Mouse (Mus musculus): ENCODE measurements around the gene Ube2e2. TPM values are rescaled to one million over a fixed set of nuclear protein-coding genes. Genes with fewer than 3 reads are reported as not detected.
"Not testable (repeated sequence)": the region's sequence is repeated elsewhere in the genome, so short reads cannot be mapped to it uniquely, and the experiment has no call there.

The Ube2e2 gene
- polyA plus RNA-seq, 1 experiment = 43.2 TPM

DNA sequence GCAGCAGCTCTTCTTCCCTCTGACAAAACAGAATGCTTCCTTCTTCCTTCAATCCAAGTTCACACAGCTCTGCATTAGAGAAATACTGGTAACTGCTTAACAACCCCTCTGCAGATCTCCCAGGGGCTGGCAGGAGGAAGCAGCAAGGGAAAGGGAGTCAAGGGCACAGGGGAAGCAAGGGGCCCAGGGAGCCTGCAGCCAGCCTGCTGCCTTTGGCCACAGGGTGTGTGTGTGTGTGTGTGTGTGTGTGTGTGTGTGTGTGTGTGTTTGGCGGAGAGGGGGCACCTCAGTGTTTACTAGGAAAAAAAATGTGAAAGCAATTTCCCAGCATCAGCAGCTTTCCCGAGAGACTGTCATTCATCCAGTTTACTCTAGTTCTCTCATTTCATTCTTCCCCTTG, 319.3 kb downstream of the Ube2e2 start:
- H3K27me3 ChIP-seq (ENCODE audit: control insufficient read depth, insufficient read depth, low read length) = no peaks in the 10 kb centered on the region
- H3K27ac ChIP-seq (ENCODE audit: insufficient read depth, low read length) = no peak overlapping the region
- H3K4me1 ChIP-seq (ENCODE audit: control insufficient read depth, insufficient read depth, insufficient read length) = no peaks in the 10 kb centered on the region
- no peaks in the 10 kb centered on the region for H3K36me3 ChIP-seq (ENCODE audit: control insufficient read depth, insufficient read depth, low read length)
- no peak overlapping the region for H3K4me3 ChIP-seq (ENCODE audit: extremely low read depth, insufficient read depth, insufficient read length)
- WGBS = 73% methylated on average over 2 of the region's 2 CpGs
- TF ChIP-seq POLR2A (IDR thresholded peaks at IDR 0.05; ENCODE audit: low read depth, low read length) (no peak), CTCF (IDR thresholded peaks at IDR 0.05; ENCODE audit: extremely low read depth, insufficient read depth, insufficient read length, insufficient replicate concordance) (no peak)
- no peak for DNase-seq (ENCODE audit: low read depth in 1 of 2, low spot score in 2 of 2)

DNA sequence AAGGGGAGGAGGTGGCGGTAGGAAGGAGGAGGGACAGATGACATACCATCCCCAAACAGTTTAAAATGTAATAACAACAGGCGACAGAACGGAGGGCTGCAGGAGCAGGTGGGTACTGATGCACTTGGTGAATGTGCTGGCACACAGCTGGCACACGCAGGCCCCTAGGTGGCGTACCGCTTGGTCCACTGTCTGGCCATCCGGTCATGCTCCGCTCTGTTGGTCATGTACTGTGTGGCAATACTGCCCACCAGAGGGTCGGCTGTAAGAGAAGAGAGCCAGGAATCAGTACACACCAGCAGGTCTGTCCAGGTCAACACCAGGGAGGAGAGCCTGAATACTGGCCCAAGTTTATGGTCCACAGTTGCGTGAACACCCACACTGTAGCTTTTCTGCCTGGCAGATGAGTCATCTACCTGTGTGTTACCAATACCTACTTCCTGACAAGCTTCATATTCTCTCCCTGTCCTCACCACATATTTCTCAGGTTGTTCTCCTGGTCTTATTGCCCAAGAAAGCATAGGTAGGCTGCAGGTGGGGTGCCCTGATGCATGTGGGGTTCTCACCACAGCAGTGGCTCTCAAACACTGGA, 319.8 kb downstream of the Ube2e2 start:
- 90% methylated on average over 10 of the region's 10 CpGs for WGBS
- Histone ChIP-seq H3K36me3 (ENCODE audit: control insufficient read depth, insufficient read depth, low read length) (no peaks in the 10 kb centered on the region), H3K4me3 (ENCODE audit: extremely low read depth, insufficient read depth, insufficient read length) (no peak overlapping the region), H3K27me3 (ENCODE audit: control insufficient read depth, insufficient read depth, low read length) (no peaks in the 10 kb centered on the region), H3K27ac (ENCODE audit: insufficient read depth, low read length) (no peak overlapping the region), H3K4me1 (ENCODE audit: control insufficient read depth, insufficient read depth, insufficient read length) (no peaks in the 10 kb centered on the region)
- no peak for DNase-seq (ENCODE audit: low read depth in 1 of 2, low spot score in 2 of 2)
- TF ChIP-seq CTCF (IDR thresholded peaks at IDR 0.05; ENCODE audit: extremely low read depth, insufficient read depth, insufficient read length, insufficient replicate concordance) (no peak), POLR2A (IDR thresholded peaks at IDR 0.05; ENCODE audit: low read depth, low read length) (no peak)

DNA sequence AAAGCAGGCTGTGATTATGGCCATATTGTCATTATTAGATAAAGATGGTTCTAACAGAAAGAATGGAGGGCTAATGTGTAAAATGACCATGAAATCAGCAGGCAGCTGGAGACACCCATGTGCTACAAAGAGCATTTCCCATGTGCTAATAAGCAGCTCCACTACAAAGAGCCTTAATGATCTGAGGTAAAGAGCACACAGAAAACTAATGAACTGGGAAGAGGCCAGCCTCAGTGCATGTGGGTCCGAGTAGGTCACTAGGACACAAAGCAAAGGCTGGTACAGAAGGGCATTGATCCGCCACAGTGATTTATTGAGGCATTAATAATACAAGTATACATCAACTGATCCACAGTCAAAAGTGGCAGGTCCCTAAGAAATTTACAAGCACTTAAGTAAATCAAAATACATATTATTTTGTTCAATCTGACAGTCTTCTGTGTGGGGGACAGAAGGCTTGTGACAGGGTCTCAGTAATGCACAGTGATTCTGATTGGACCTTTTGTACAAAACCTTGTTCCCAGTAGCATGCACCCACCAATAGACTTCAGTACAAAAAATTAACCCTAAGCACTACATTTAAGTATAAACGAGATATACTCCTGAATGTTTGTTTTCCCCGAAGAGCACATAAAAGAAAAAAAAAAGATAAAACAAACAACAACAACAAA, 320.6 kb downstream of the Ube2e2 start:
- Histone ChIP-seq H3K4me1 (ENCODE audit: control insufficient read depth, insufficient read depth, insufficient read length) (no peaks in the 10 kb centered on the region), H3K27me3 (ENCODE audit: control insufficient read depth, insufficient read depth, low read length) (no peaks in the 10 kb centered on the region), H3K27ac (ENCODE audit: insufficient read depth, low read length) (no peak overlapping the region), H3K4me3 (ENCODE audit: extremely low read depth, insufficient read depth, insufficient read length) (no peak overlapping the region), H3K36me3 (ENCODE audit: control insufficient read depth, insufficient read depth, low read length) (no peaks in the 10 kb centered on the region)
- 89% methylated on average over 4 of the region's 4 CpGs for WGBS
- no peak for DNase-seq (ENCODE audit: low read depth in 1 of 2, low spot score in 2 of 2)
- TF ChIP-seq POLR2A (IDR thresholded peaks at IDR 0.05; ENCODE audit: low read depth, low read length) = no peak
- no peak for TF ChIP-seq CTCF (IDR thresholded peaks at IDR 0.05; ENCODE audit: extremely low read depth, insufficient read depth, insufficient read length, insufficient replicate concordance)

DNA sequence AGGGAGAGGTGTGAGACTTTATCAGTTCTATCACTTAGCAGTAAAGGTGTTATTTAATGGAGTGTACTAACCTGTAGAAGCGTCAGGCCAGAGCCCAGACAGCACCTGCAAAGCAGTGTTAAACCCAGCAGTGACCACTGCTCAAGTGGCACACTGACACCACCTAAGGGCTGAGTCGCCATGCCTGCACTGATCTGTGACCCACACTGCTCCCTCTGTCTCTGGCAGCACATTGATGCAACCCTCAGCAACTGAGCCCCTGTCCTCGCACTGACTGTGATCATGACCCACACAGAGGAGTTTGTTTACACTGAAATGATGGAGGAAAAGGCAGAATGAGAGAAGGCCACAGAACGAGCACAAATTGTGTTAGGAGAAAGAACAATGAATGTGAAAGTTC, 321.2 kb downstream of the Ube2e2 start:
- H3K4me3 ChIP-seq (ENCODE audit: extremely low read depth, insufficient read depth, insufficient read length) = no peak overlapping the region
- WGBS = 83% methylated on average over 4 of the region's 4 CpGs
- no peak for TF ChIP-seq CTCF (IDR thresholded peaks at IDR 0.05; ENCODE audit: extremely low read depth, insufficient read depth, insufficient read length, insufficient replicate concordance)
- no peak for TF ChIP-seq POLR2A (IDR thresholded peaks at IDR 0.05; ENCODE audit: low read depth, low read length)

DNA sequence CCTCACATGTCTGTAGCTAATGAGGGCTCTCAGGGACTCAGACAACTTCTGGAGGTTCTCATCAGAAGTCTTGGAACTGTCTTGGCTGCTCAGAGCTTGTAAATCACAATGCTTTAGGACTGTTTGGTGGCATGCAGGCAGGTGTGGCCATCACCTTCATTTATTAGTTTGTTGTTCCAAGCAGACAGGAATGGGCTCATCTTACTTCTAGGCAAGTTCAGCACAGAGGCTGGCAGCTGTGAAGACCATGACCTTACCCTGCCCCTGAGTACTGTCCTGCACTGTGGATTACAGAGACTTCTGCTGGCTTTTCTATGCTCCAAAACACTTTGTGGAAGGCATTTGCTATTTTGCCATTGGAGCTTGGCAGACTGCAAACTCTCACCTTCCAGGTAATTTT, 324.5 kb downstream of the Ube2e2 start:
- Histone ChIP-seq H3K27me3 (ENCODE audit: control insufficient read depth, insufficient read depth, low read length) (no peaks in the 10 kb centered on the region), H3K27ac (ENCODE audit: insufficient read depth, low read length) (no peak overlapping the region), H3K4me1 (ENCODE audit: control insufficient read depth, insufficient read depth, insufficient read length) (no peaks in the 10 kb centered on the region), H3K4me3 (ENCODE audit: extremely low read depth, insufficient read depth, insufficient read length) (no peak overlapping the region), H3K36me3 (ENCODE audit: control insufficient read depth, insufficient read depth, low read length) (no peaks in the 10 kb centered on the region)
- DNase-seq (ENCODE audit: low read depth in 1 of 2, low spot score in 2 of 2) = no peak
- TF ChIP-seq CTCF (IDR thresholded peaks at IDR 0.05; ENCODE audit: extremely low read depth, insufficient read depth, insufficient read length, insufficient replicate concordance) = no peak
- no peak for TF ChIP-seq POLR2A (IDR thresholded peaks at IDR 0.05; ENCODE audit: low read depth, low read length)

More for the DNA sequence above, 321.2 kb downstream of the Ube2e2 start:
- Histone ChIP-seq H3K27me3 (ENCODE audit: control insufficient read depth, insufficient read depth, low read length) (no peaks in the 10 kb centered on the region), H3K36me3 (ENCODE audit: control insufficient read depth, insufficient read depth, low read length) (no peaks in the 10 kb centered on the region), H3K27ac (ENCODE audit: insufficient read depth, low read length) (no peak overlapping the region), H3K4me1 (ENCODE audit: control insufficient read depth, insufficient read depth, insufficient read length) (no peaks in the 10 kb centered on the region)
- no peak for DNase-seq (ENCODE audit: low read depth in 1 of 2, low spot score in 2 of 2)

DNA sequence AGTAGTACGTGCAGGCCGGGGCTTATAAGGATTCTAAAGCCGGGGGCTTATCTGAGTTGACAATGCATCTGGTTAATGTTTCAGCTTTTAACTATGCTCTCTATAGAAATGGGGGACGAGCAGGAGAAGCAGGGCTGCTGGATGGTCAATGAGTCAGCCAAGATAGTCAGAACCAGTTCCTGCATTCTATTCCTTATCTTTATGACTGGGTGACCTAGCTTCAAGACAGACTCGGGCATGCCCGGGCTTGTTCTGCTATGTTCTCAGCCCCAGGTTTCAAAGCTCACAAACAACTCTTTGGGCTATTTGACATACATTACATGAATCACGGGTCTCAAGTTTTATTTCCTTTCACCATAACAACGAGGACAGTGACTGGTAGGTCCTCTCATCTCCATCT, 329.1 kb downstream of the Ube2e2 start:
- DNase-seq (ENCODE audit: low read depth in 1 of 2, low spot score in 2 of 2); H3K4me1 ChIP-seq (ENCODE audit: control insufficient read depth, insufficient read depth, insufficient read length); H3K27me3 ChIP-seq (ENCODE audit: control insufficient read depth, insufficient read depth, low read length); H3K36me3 ChIP-seq (ENCODE audit: control insufficient read depth, insufficient read depth, low read length); H3K27ac ChIP-seq (ENCODE audit: insufficient read depth, low read length); H3K4me3 ChIP-seq (ENCODE audit: extremely low read depth, insufficient read depth, insufficient read length): not testable (repeated sequence)
- WGBS = 89% methylated on average over 8 of the region's 8 CpGs

DNA sequence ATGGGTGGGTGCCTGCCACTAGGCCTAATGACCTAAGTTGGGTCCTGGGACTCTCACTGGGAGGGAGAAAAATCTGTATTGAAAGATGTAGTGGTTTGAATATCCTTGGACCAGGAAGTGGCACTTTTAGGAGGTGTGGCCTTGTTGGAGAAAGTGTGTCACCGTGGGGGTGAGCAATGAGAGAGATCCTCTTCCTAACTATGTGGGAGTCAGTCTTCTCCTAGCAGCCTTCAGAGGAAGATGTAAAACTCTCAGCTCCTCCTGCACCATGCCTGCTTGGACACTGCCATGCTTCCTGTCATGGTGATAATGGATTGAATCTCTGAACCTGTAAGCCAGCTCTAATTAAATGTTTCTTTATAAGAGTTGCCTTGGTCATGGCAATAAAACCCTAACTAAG, 338.8 kb downstream of the Ube2e2 start:
- no peak overlapping the region for H3K4me3 ChIP-seq (ENCODE audit: extremely low read depth, insufficient read depth, insufficient read length)
- TF ChIP-seq POLR2A (IDR thresholded peaks at IDR 0.05; ENCODE audit: low read depth, low read length) (no peak), CTCF (IDR thresholded peaks at IDR 0.05; ENCODE audit: extremely low read depth, insufficient read depth, insufficient read length, insufficient replicate concordance) (no peak)
- no peak for DNase-seq (ENCODE audit: low read depth in 1 of 2, low spot score in 2 of 2)
- H3K36me3 ChIP-seq (ENCODE audit: control insufficient read depth, insufficient read depth, low read length) = no peaks in the 10 kb centered on the region
- no peaks in the 10 kb centered on the region for H3K4me1 ChIP-seq (ENCODE audit: control insufficient read depth, insufficient read depth, insufficient read length)
- no peaks in the 10 kb centered on the region for H3K27me3 ChIP-seq (ENCODE audit: control insufficient read depth, insufficient read depth, low read length)
- no peak overlapping the region for H3K27ac ChIP-seq (ENCODE audit: insufficient read depth, low read length)
- 41% methylated on average over 1 of the region's 1 CpGs for WGBS

Data from spleen, adult 2 months (tissue).